Mouse (Mus musculus): ENCODE data around the gene Mtmr14. TPM values are rescaled to one million over a fixed set of nuclear protein-coding genes. Genes with fewer than 3 reads are reported as not detected.

The Mtmr14 gene
- polyA plus RNA-seq, 1 experiment from 2014 or later = 20.8 TPM

- ATAC-seq (replicated peaks; ENCODE audit: insufficient number of reproducible peaks, insufficient read depth, low FRiP score, low read depth) = no peak
- no peak overlapping the region for H3K9ac ChIP-seq
- 0 out of 2 replicates have a peak, but pooled peaks cover 9% of the 10 kb centered on the region for H3K4me1 ChIP-seq (replicated peaks)
- H3K9me3 ChIP-seq (replicated peaks) = no peaks in the 10 kb centered on the region
- H3K27ac ChIP-seq = no peak overlapping the region
- 20% methylated on average over 3 of the region's 3 CpGs for WGBS
- no peaks in the 10 kb centered on the region for H3K36me3 ChIP-seq
- no peak overlapping the region for H3K4me3 ChIP-seq
- H3K4me2 ChIP-seq = no peak overlapping the region
- H3K27me3 ChIP-seq = peaks cover 3% of the 10 kb centered on the region; the same call in 1 of the 2 replicates
These were observed 64.6 kb downstream of the Mtmr14 start for GRCm38 (mm10) chr6:113302258-113302657.

GRCm38 (mm10) chr6:113306322-113306985 is 68.8 kb downstream of the Mtmr14 start:
- peak overlapping the region; percentile 100 for H3K4me3 ChIP-seq
- H3K9ac ChIP-seq = peak overlapping the region; percentile 98
- under 1% methylated on average over 50 of the region's 50 CpGs for WGBS
- H3K27me3 ChIP-seq = peaks cover 3% of the 10 kb centered on the region; the same call in 1 of the 2 replicates
- H3K4me2 ChIP-seq = peak overlapping the region; percentile 97
- no peaks in the 10 kb centered on the region for H3K9me3 ChIP-seq (replicated peaks)
- H3K27ac ChIP-seq = peak overlapping the region; percentile 99
- peaks cover 33% of the 10 kb centered on the region for H3K4me1 ChIP-seq (replicated peaks)
- peak; percentile 98 for ATAC-seq (replicated peaks; ENCODE audit: insufficient number of reproducible peaks, insufficient read depth, low FRiP score, low read depth)
- peaks cover 15% of the 10 kb centered on the region for H3K36me3 ChIP-seq

- Histone ChIP-seq H3K4me1 (replicated peaks) (peaks cover 33% of the 10 kb centered on the region), H3K4me3 (peak within 1 kb of the TSS; percentile 100), H3K27ac (peak within 1 kb of the TSS; percentile 99), H3K4me2 (peak within 1 kb of the TSS; percentile 97), H3K9ac (peak within 1 kb of the TSS; percentile 98), H3K36me3 (peaks cover 15% of the 10 kb centered on the region), H3K27me3 (peaks cover 3% of the 10 kb centered on the region; the same call in 1 of the 2 replicates), H3K9me3 (replicated peaks) (no peaks in the 10 kb centered on the region)
- 0 out of 2 replicates have a peak, but pooled peaks have one; percentile 12 for ATAC-seq (replicated peaks; ENCODE audit: insufficient number of reproducible peaks, insufficient read depth, low FRiP score, low read depth)
- WGBS = 0% methylated on average over 32 of the region's 32 CpGs
These were observed 69.3 kb downstream of the Mtmr14 start, which contains the start of gene Brpf1 for GRCm38 (mm10) chr6:113306986-113307349. Gene Brpf1 (plus strand): TSS chr6:113307137.

GRCm38 (mm10) chr6:113307481-113308121 is 70.0 kb downstream of the Mtmr14 start:
- peaks cover 36% of the 10 kb centered on the region for H3K4me1 ChIP-seq (replicated peaks)
- peaks cover 3% of the 10 kb centered on the region; the same call in 1 of the 2 replicates for H3K27me3 ChIP-seq
- ATAC-seq (replicated peaks; ENCODE audit: insufficient number of reproducible peaks, insufficient read depth, low FRiP score, low read depth) = no peak
- peak overlapping the region; percentile 98 for H3K9ac ChIP-seq
- WGBS = under 1% methylated on average over 34 of the region's 34 CpGs
- H3K36me3 ChIP-seq = peaks cover 21% of the 10 kb centered on the region
- peak overlapping the region; percentile 97 for H3K4me2 ChIP-seq
- H3K4me3 ChIP-seq = peak overlapping the region; percentile 100
- H3K9me3 ChIP-seq (replicated peaks) = no peaks in the 10 kb centered on the region
- H3K27ac ChIP-seq = peak overlapping the region; percentile 99

- WGBS = 32% methylated on average over 5 of the region's 5 CpGs
- Histone ChIP-seq H3K36me3 (peaks cover 23% of the 10 kb centered on the region), H3K4me1 (replicated peaks) (peaks cover 39% of the 10 kb centered on the region), H3K27me3 (peaks cover 3% of the 10 kb centered on the region; the same call in 1 of the 2 replicates), H3K9me3 (replicated peaks) (no peaks in the 10 kb centered on the region), H3K4me2 (peak overlapping the region; percentile 97), H3K4me3 (peak overlapping the region; percentile 100), H3K27ac (peak overlapping the region; percentile 99), H3K9ac (peak overlapping the region; percentile 98)
- no peak for ATAC-seq (replicated peaks; ENCODE audit: insufficient number of reproducible peaks, insufficient read depth, low FRiP score, low read depth)
These were observed 70.5 kb downstream of the Mtmr14 start for GRCm38 (mm10) chr6:113308141-113308540.

- Histone ChIP-seq H3K9ac (no peak overlapping the region), H3K27me3 (no peaks in the 10 kb centered on the region), H3K36me3 (peaks cover 83% of the 10 kb centered on the region), H3K4me1 (replicated peaks) (peaks cover 20% of the 10 kb centered on the region), H3K4me3 (no peak overlapping the region), H3K9me3 (replicated peaks) (no peaks in the 10 kb centered on the region), H3K4me2 (no peak overlapping the region), H3K27ac (no peak overlapping the region)
- ATAC-seq (replicated peaks; ENCODE audit: insufficient number of reproducible peaks, insufficient read depth, low FRiP score, low read depth) = no peak
- WGBS = 92% methylated on average over 3 of the region's 3 CpGs
These were observed 78.3 kb downstream of the Mtmr14 start for GRCm38 (mm10) chr6:113315972-113316371.

- Histone ChIP-seq H3K27ac (peak within 1 kb of the TSS; percentile 90), H3K9ac (peak within 1 kb of the TSS; percentile 67), H3K4me1 (replicated peaks) (peaks cover 13% of the 10 kb centered on the region; the same call in 1 of the 2 replicates), H3K9me3 (replicated peaks) (no peaks in the 10 kb centered on the region), H3K4me3 (peak within 1 kb of the TSS; percentile 62), H3K27me3 (no peaks in the 10 kb centered on the region), H3K36me3 (peaks cover 27% of the 10 kb centered on the region), H3K4me2 (peak within 1 kb of the TSS; percentile 79)
- peak; percentile 96 for ATAC-seq (replicated peaks; ENCODE audit: insufficient number of reproducible peaks, insufficient read depth, low FRiP score, low read depth)
- under 1% methylated on average over 52 of the region's 52 CpGs for WGBS
These were observed 89.1 kb downstream of the Mtmr14 start, which contains the start of gene Ogg1 for GRCm38 (mm10) chr6:113326533-113327315. Gene Ogg1 (plus strand): TSS chr6:113326972.

- no peak for ATAC-seq (replicated peaks; ENCODE audit: insufficient number of reproducible peaks, insufficient read depth, low FRiP score, low read depth)
- H3K4me3 ChIP-seq = no peak overlapping the region
- 94% methylated on average over 1 of the region's 1 CpGs for WGBS
- H3K4me1 ChIP-seq (replicated peaks) = peaks cover 25% of the 10 kb centered on the region
- H3K36me3 ChIP-seq = peaks cover 7% of the 10 kb centered on the region
- H3K4me2 ChIP-seq = no peak overlapping the region
- no peaks in the 10 kb centered on the region for H3K9me3 ChIP-seq (replicated peaks)
- H3K27me3 ChIP-seq = no peaks in the 10 kb centered on the region
- no peak overlapping the region for H3K9ac ChIP-seq
- no peak overlapping the region for H3K27ac ChIP-seq
These were observed 91.8 kb downstream of the Mtmr14 start for GRCm38 (mm10) chr6:113329396-113329795.

- Histone ChIP-seq H3K4me2 (no peak overlapping the region), H3K27ac (no peak overlapping the region), H3K4me1 (replicated peaks) (peaks cover 23% of the 10 kb centered on the region), H3K9ac (no peak overlapping the region), H3K9me3 (replicated peaks) (no peaks in the 10 kb centered on the region), H3K36me3 (peaks cover 17% of the 10 kb centered on the region), H3K27me3 (no peaks in the 10 kb centered on the region), H3K4me3 (no peak overlapping the region)
- ATAC-seq (replicated peaks; ENCODE audit: insufficient number of reproducible peaks, insufficient read depth, low FRiP score, low read depth) = no peak
- WGBS = 50% methylated on average over 2 of the region's 2 CpGs
These were observed 92.9 kb downstream of the Mtmr14 start for GRCm38 (mm10) chr6:113330547-113330946.
